Mouse (Mus musculus) liver, embryonic 15.5 days (tissue): ENCODE measurements around the gene Gm45753. TPM values are rescaled to one million over a fixed set of nuclear protein-coding genes. Genes with fewer than 3 reads are reported as not detected.

Source experiments
- ATAC-seq: fragments of 200-750 bp; cut with Nextera tagmentation; 2 replicates; pipeline ENCODE4 v1.8.0; 2017; ENCODE audit warnings: moderate number of reproducible peaks, mild to moderate bottlenecking, moderate library complexity; ENCODE audit not compliant: insufficient read depth
- H3K27ac ChIP-seq: fragments of 300-500 bp; sonication (generic); replicated peaks from 2 replicates; pipeline ENCODE4 v1.5.1; 2015; ENCODE audit warnings: mild to moderate bottlenecking, inconsistent platforms
- H3K27me3 ChIP-seq: fragments of 300-500 bp; sonication (generic); 2 replicates; pipeline ENCODE4 v1.6.1; 2015; ENCODE audit warnings: mild to moderate bottlenecking, inconsistent platforms
- H3K36me3 ChIP-seq: fragments of 300-500 bp; sonication (generic); replicated peaks from 2 replicates; pipeline ENCODE4 v1.6.1; 2015; ENCODE audit warnings: moderate library complexity, mild to moderate bottlenecking, inconsistent platforms
- H3K4me1 ChIP-seq: fragments of 300-500 bp; sonication (generic); replicated peaks from 2 replicates; pipeline ENCODE4 v1.6.1; 2015; ENCODE audit warnings: inconsistent platforms
- H3K4me2 ChIP-seq: fragments of 300-500 bp; sonication (generic); 2 replicates; pipeline ENCODE4 v1.6.1; 2015; ENCODE audit warnings: moderate library complexity, mild to moderate bottlenecking, inconsistent platforms
- H3K4me3 ChIP-seq: fragments of 300-500 bp; sonication (generic); replicated peaks from 2 replicates; pipeline ENCODE4 v1.5.1; 2015; ENCODE audit warnings: mild to moderate bottlenecking, inconsistent platforms
- H3K9ac ChIP-seq: fragments of 300-500 bp; sonication (generic); 2 replicates; pipeline ENCODE4 v1.6.1; 2015; ENCODE audit warnings: moderate library complexity, mild to moderate bottlenecking, inconsistent platforms
- H3K9me3 ChIP-seq: fragments of 300-500 bp; sonication (generic); replicated peaks from 2 replicates; pipeline ENCODE4 v1.6.1; 2016; ENCODE audit warnings: inconsistent platforms
- WGBS: fragments of 180-500 bp; shearing (Covaris S2); methylation state at CpG from one replicate; pipeline ENCODE4 v1.1.7; 2015; ENCODE audit warnings: mixed read lengths; ENCODE audit not compliant: insufficient replicate concordance; 5-methylcytosine and 5-hydroxymethylcytosine counted together
- polyA plus RNA-seq: library from polyadenylated mRNA; unstranded; fragments of >200 nt; fragmentation: Nextera tagmentation; extraction: Ambion mirVana; gene quantifications from 2 replicates; pipeline ENCODE4 v1.2.1, GENCODE M21; 2015

The Gm45753 gene
- polyA plus RNA-seq, 1 experiment from 2014 or later: 14.8 TPM

DNA sequence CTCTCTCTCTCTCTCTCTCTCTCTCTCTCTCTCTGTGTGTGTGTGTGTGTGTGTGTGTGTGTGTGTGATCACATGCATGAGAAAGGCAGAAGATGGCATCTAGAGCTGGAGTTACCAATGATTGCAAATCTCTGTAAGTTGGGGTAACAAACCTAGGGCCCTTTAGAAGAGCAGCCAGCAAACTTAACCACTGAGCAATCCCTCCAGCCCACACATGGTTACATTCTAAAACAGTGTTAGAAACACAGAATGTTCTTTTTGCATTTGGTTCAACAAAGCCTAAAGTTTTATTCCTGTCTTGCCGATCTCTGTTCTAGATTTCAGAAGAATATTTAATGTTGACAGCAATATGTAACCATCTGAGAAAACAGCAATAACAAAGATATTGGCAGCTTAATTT, 54.7 kb downstream of the Gm45753 start:
- H3K27me3 ChIP-seq: no peaks in the 10 kb centered on the region
- H3K36me3 ChIP-seq: no peaks in the 10 kb centered on the region
- no peaks in the 10 kb centered on the region for H3K9me3 ChIP-seq
- H3K4me3 ChIP-seq: no peak overlapping the region
- no peaks in the 10 kb centered on the region for H3K4me1 ChIP-seq
- 0 out of 2 replicates have a peak overlapping the region, but pooled peaks have one; percentile 41 for H3K27ac ChIP-seq
- ATAC-seq: no peak
- 59% methylated on average over 1 of the region's 1 CpGs for WGBS
- H3K9ac ChIP-seq: no peak overlapping the region
- H3K4me2 ChIP-seq: no peak overlapping the region

GRCm38 (mm10) chr8:45253111-45253510, 55.2 kb downstream of the Gm45753 start:
- 40% methylated on average over 2 of the region's 2 CpGs for WGBS
- no peaks in the 10 kb centered on the region for H3K36me3 ChIP-seq
- H3K4me1 ChIP-seq: no peaks in the 10 kb centered on the region
- H3K4me2 ChIP-seq: no peak overlapping the region
- H3K4me3 ChIP-seq: no peak overlapping the region
- H3K27ac ChIP-seq: no peak overlapping the region
- no peaks in the 10 kb centered on the region for H3K9me3 ChIP-seq
- no peaks in the 10 kb centered on the region for H3K27me3 ChIP-seq
- H3K9ac ChIP-seq: no peak overlapping the region
- no peak for ATAC-seq

- H3K27me3 ChIP-seq: no peaks in the 10 kb centered on the region
- 59% methylated on average over 7 of the region's 7 CpGs for WGBS
- H3K27ac ChIP-seq: no peak overlapping the region
- H3K9me3 ChIP-seq: no peaks in the 10 kb centered on the region
- H3K36me3 ChIP-seq: 0 out of 2 replicates have a peak, but pooled peaks cover 3% of the 10 kb centered on the region
- H3K4me2 ChIP-seq: no peak overlapping the region
- no peaks in the 10 kb centered on the region for H3K4me1 ChIP-seq
- no peak overlapping the region for H3K4me3 ChIP-seq
- ATAC-seq: no peak
- no peak overlapping the region for H3K9ac ChIP-seq
These were observed 62.0 kb downstream of the Gm45753 start for GRCm38 (mm10) chr8:45246307-45246706.

- WGBS: 61% methylated on average over 8 of the region's 8 CpGs
- Histone ChIP-seq H3K9me3 (no peaks in the 10 kb centered on the region), H3K27ac (no peak overlapping the region), H3K27me3 (no peaks in the 10 kb centered on the region), H3K4me1 (0 out of 2 replicates have a peak, but pooled peaks cover 3% of the 10 kb centered on the region), H3K4me2 (no peak overlapping the region), H3K36me3 (no peaks in the 10 kb centered on the region), H3K9ac (no peak overlapping the region), H3K4me3 (no peak overlapping the region)
- peak; percentile 25; the same call in 1 of the 2 replicates for ATAC-seq
These were observed 68.9 kb downstream of the Gm45753 start for GRCm38 (mm10) chr8:45239363-45239762.

GRCm38 (mm10) chr8:45238282-45238681, 70.0 kb downstream of the Gm45753 start:
- ATAC-seq: no peak
- no peak overlapping the region for H3K27ac ChIP-seq

DNA sequence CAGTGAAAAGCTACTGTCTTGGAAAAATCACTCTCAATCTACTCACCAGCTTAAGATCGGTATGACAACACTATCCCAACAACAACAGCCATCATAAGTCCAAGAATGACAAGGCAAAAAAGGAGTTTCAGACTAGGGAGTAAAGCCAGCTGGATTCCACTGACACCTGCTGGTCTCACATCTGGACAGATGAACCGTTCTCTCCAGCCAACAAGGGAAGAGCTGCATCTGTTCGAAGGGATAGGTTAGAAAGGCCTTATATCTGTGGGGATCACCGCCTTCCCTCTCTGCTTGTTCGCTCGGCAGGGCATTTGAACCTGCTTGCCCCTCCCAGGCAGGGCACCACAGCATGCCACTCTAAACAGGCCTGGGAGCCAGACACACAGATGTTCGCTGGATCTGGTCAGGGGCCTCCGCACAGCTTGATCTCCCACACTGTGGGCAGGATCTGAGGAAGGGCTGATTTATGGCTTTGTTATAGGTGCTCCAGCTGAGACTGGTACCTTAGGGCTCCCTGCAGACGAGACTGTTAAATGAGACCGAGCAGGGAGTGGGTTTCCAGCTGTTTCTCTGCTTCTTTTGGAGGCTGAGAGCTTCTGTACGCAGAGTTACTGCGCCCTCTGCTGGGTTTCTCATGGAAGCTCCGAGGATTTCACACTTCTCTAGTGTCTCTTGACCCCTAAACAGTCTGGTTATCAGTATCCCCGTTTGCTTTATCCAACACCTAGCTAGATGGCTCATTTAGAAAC, 71.9 kb downstream of the Gm45753 start:
- no peaks in the 10 kb centered on the region for H3K36me3 ChIP-seq
- WGBS: 23% methylated on average over 14 of the region's 14 CpGs
- no peak overlapping the region for H3K9ac ChIP-seq
- H3K27me3 ChIP-seq: no peaks in the 10 kb centered on the region
- H3K4me2 ChIP-seq: no peak overlapping the region
- no peaks in the 10 kb centered on the region for H3K9me3 ChIP-seq
- H3K27ac ChIP-seq: no peak overlapping the region
- ATAC-seq: no peak
- H3K4me1 ChIP-seq: 0 out of 2 replicates have a peak, but pooled peaks cover 3% of the 10 kb centered on the region
- no peak overlapping the region for H3K4me3 ChIP-seq

More at GRCm38 (mm10) chr8:45238282-45238681, 70.0 kb downstream of the Gm45753 start:
- H3K27me3 ChIP-seq: no peaks in the 10 kb centered on the region
- H3K36me3 ChIP-seq: no peaks in the 10 kb centered on the region
- H3K4me2 ChIP-seq: no peak overlapping the region
- H3K4me1 ChIP-seq: 0 out of 2 replicates have a peak, but pooled peaks cover 3% of the 10 kb centered on the region
- H3K9me3 ChIP-seq: no peaks in the 10 kb centered on the region
- H3K9ac ChIP-seq: no peak overlapping the region
- no peak overlapping the region for H3K4me3 ChIP-seq
- 21% methylated on average over 3 of the region's 3 CpGs for WGBS

DNA sequence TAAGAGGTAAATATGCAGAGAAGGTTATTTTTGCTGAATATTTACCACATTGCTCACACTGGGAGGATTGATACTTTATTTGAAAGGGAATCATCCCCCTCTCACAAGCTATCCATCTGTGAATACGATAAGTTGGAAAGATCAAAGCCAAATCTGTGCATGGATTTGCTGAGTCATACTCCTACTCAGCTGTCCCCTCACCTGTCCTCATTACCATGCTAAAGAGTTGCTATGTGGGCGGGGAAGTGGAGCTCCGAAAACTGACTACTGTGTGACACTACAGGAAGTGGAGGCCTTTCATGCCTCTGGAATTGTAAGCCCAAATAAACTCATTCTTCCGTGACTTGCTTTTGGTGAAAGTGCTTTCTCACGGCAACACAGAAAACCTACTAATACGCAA, 73.0 kb downstream of the Gm45753 start:
- no peak overlapping the region for H3K4me2 ChIP-seq
- no peaks in the 10 kb centered on the region for H3K36me3 ChIP-seq
- H3K4me3 ChIP-seq: no peak overlapping the region
- no peaks in the 10 kb centered on the region for H3K9me3 ChIP-seq
- ATAC-seq: no peak
- 62% methylated on average over 6 of the region's 6 CpGs for WGBS
- 0 out of 2 replicates have a peak, but pooled peaks cover 3% of the 10 kb centered on the region for H3K4me1 ChIP-seq
- no peak overlapping the region for H3K27ac ChIP-seq
- H3K27me3 ChIP-seq: no peaks in the 10 kb centered on the region
- H3K9ac ChIP-seq: no peak overlapping the region

DNA sequence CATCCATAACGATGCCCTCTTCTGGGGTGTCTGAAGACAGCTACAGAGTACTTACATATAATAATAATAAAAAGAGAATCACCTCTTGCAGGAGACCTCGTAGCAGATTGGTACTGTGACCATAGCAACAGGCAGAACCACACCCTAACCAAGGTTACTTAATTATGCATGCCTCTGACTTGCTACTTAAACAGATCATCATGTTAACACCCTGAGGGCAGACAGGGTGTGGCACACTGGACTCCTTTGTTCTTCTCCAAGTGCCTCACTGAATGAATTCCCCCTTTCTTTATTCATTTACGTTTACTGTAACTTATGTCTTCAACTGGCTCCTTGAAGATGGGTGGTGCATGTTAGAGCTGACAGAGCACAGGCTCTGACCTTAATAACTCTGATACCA, 75.0 kb downstream of the Gm45753 start:
- H3K4me1 ChIP-seq: no peaks in the 10 kb centered on the region
- no peaks in the 10 kb centered on the region for H3K9me3 ChIP-seq
- no peak overlapping the region for H3K9ac ChIP-seq
- H3K27me3 ChIP-seq: no peaks in the 10 kb centered on the region
- WGBS: 60% methylated on average over 3 of the region's 3 CpGs
- H3K4me2 ChIP-seq: no peak overlapping the region
- H3K36me3 ChIP-seq: no peaks in the 10 kb centered on the region
- no peak for ATAC-seq
- no peak overlapping the region for H3K27ac ChIP-seq
- no peak overlapping the region for H3K4me3 ChIP-seq

Other genes with a start within 250 kb of the Gm45753 start
- not detected in 2 replicates for gene Mtnr1a, start 239.3 kb downstream of the Gm45753 start, polyA plus RNA-seq
- gene F11, start 46.4 kb downstream of the Gm45753 start, polyA plus RNA-seq: 28.7 and 38.8 TPM in 2 replicates
- 8.7 and 11.5 TPM in 2 replicates for gene Klkb1, start 13.6 kb downstream of the Gm45753 start, polyA plus RNA-seq
- gene Cyp4v3, start 24.8 kb upstream of the Gm45753 start, polyA plus RNA-seq: 5.1 and 5.3 TPM in 2 replicates
- gene Fam149a, start 73.8 kb upstream of the Gm45753 start, polyA plus RNA-seq: 1.9 TPM in 2 replicates
- 0.37 and 0.78 TPM in 2 replicates for gene Tlr3, start 102.6 kb upstream of the Gm45753 start, polyA plus RNA-seq
- gene Sorbs2, start 199.3 kb upstream of the Gm45753 start, polyA plus RNA-seq: 9.5 and 11.7 TPM in 2 replicates